Mouse (Mus musculus) embryonic fibroblast, embryonic 13.5 days (primary cell): Measurements from ENCODE around the gene Fut1.

Source experiments
- CTCF ChIP-seq: IDR thresholded peaks from 2 replicates; pipeline ENCODE4 v1.5.1; 2011; ENCODE audit warnings: mild to moderate bottlenecking, control low read depth, low read length, moderate library complexity, borderline replicate concordance; ENCODE audit not compliant: insufficient read depth
- POLR2A ChIP-seq: IDR thresholded peaks from 2 replicates; pipeline ENCODE4 v1.6.1; 2011; ENCODE audit warnings: low read depth, mild to moderate bottlenecking, control low read depth, low read length, moderate library complexity

DNA sequence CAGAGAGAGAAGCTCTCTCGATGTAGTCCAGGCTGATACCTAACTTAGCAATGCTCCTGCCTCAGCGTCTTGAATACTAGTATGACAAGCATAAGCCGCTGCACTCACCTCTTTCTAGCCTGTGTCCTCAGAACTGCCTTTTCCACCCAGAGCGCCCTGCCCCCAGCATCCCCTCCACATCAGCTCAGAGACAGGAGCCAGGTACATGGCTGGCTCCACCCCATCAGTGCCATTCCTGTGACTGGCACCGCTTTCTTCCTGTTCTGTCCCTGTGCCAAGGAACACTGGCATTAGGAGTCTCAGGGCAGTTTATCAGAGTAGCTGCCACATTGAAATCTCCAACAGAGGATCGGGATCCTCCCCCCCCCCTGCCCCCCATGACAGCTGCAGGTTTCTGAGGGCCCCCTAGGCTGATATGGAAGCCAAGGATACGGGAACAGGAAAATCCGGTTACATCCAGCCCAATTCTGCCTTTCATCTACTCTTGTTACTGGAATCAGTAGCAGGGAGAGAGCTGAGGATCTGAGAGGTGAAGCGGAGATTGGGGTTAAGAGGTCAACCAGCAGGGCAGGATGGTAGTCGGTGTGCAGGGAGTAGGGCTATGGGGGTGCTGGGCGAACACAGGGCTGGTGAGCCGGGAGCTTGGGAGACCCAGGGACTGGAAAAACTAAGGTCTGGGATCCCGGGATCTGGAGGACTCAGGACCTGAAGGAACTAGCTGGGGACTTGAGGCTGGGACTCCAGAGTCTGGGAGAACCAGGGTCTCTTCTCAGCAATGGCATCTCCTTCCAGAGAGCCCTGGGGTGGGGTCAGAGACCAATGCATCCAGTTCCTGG lies 48.4 kb downstream of the Fut1 start:
- TF ChIP-seq POLR2A (no peak), CTCF (no peak)
